Mouse (Mus musculus) midbrain, embryonic 15.5 days (tissue): Measurements from ENCODE around the gene Card19. TPM values are rescaled to one million over a fixed set of nuclear protein-coding genes. Genes with fewer than 3 reads are reported as not detected.

Source experiments
- ATAC-seq: fragments of 200-750 bp; cut with Nextera tagmentation; replicated peaks from 2 replicates; pipeline ENCODE4 v1.8.0; 2017; ENCODE audit warnings: moderate TSS enrichment
- H3K27ac ChIP-seq: fragments of 300-500 bp; sonication (generic); 2 replicates; pipeline ENCODE4 v1.5.1; 2015; ENCODE audit warnings: mild to moderate bottlenecking, inconsistent platforms
- H3K27me3 ChIP-seq: fragments of 300-500 bp; sonication (generic); replicated peaks from 2 replicates; pipeline ENCODE4 v1.6.1; 2015; ENCODE audit warnings: inconsistent platforms
- H3K36me3 ChIP-seq: fragments of 300-500 bp; sonication (generic); replicated peaks from 2 replicates; pipeline ENCODE4 v1.6.1; 2015; ENCODE audit warnings: inconsistent platforms
- H3K4me1 ChIP-seq: fragments of 300-500 bp; sonication (generic); 2 replicates; pipeline ENCODE4 v1.6.1; 2015; ENCODE audit warnings: inconsistent platforms
- H3K4me2 ChIP-seq: fragments of 300-500 bp; sonication (generic); 2 replicates; pipeline ENCODE4 v1.6.1; 2015; ENCODE audit warnings: inconsistent platforms, mild to moderate bottlenecking, moderate library complexity
- H3K4me3 ChIP-seq: fragments of 300-500 bp; sonication (generic); 2 replicates; pipeline ENCODE4 v1.5.1; 2015; ENCODE audit warnings: mild to moderate bottlenecking, inconsistent platforms
- H3K9ac ChIP-seq: fragments of 300-500 bp; sonication (generic); 2 replicates; pipeline ENCODE4 v1.6.1; 2015; ENCODE audit warnings: mild to moderate bottlenecking, inconsistent platforms
- H3K9me3 ChIP-seq: fragments of 300-500 bp; sonication (generic); 2 replicates; pipeline ENCODE4 v1.6.1; 2016; ENCODE audit warnings: inconsistent platforms
- WGBS: fragments of 180-500 bp; shearing (Covaris S2); methylation state at CpG from one replicate; pipeline ENCODE4 v1.1.7; 2015; ENCODE audit warnings: mixed read lengths; 5-methylcytosine and 5-hydroxymethylcytosine counted together
- polyA plus RNA-seq: library from polyadenylated mRNA; unstranded; fragments of >200 nt; fragmentation: Nextera tagmentation; extraction: Ambion mirVana; gene quantifications from 2 replicates; pipeline ENCODE4 v1.2.1, GENCODE M21; 2015

The Card19 gene
- polyA plus RNA-seq, 1 experiment from 2014 or later: 25.1 TPM

GRCm38 (mm10) chr13:49156645-49157044 lies 59.2 kb downstream of the Card19 start:
- Histone ChIP-seq H3K9me3 (no peaks in the 10 kb centered on the region), H3K9ac (no peak overlapping the region), H3K27me3 (no peaks in the 10 kb centered on the region), H3K4me3 (no peak overlapping the region), H3K36me3 (no peaks in the 10 kb centered on the region), H3K4me2 (no peak overlapping the region), H3K27ac (no peak overlapping the region), H3K4me1 (no peaks in the 10 kb centered on the region)
- ATAC-seq: no peak
- 76% methylated on average over 4 of the region's 4 CpGs for WGBS

DNA sequence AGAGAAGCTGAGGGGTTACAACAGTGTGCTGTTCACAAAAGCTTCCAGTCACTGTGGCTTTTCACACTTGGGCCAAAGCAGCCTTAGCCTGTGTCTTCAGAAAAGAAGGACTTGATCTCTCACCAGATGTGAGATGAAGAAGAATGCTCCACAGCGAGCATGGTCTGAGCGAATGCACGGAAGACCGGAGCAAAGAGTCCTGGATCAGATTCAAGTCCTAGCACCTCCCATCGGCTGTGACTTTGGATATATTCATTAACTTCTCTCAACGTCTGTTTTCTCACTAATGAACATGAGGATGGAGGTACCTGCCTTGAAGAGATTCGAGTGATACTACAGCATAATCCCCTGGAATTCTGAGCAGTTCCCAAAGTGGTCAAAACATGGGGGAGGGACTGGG lies 61.2 kb downstream of the Card19 start:
- Histone ChIP-seq H3K9me3 (no peaks in the 10 kb centered on the region), H3K4me3 (no peak overlapping the region), H3K9ac (no peak overlapping the region), H3K4me1 (no peaks in the 10 kb centered on the region), H3K27ac (no peak overlapping the region), H3K4me2 (no peak overlapping the region), H3K27me3 (no peaks in the 10 kb centered on the region), H3K36me3 (no peaks in the 10 kb centered on the region)
- ATAC-seq: no peak
- WGBS: 56% methylated on average over 7 of the region's 7 CpGs

DNA sequence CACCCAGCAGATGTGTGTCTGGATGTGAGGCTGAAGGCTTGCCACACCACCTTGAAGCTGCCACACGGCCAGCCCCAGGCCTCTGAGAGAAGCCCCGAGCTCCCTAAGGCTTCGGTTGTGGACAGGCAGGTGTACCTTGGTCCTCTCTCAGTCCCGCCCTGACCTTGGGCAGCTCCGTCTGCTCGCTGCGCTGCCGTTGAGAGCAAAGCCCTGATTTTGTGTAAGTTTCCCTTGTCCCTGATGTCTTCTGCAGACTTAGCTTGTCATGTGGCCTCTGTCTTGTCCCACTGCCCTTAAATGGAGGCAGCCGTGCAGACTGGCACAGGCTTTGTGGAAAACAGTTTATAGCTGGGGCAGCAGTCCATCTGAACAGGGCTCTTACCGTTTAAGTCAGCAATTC lies 61.8 kb downstream of the Card19 start:
- Histone ChIP-seq H3K27ac (no peak overlapping the region), H3K9ac (no peak overlapping the region), H3K36me3 (no peaks in the 10 kb centered on the region), H3K4me1 (no peaks in the 10 kb centered on the region), H3K9me3 (no peaks in the 10 kb centered on the region), H3K27me3 (no peaks in the 10 kb centered on the region), H3K4me2 (no peak overlapping the region), H3K4me3 (no peak overlapping the region)
- WGBS: 84% methylated on average over 10 of the region's 10 CpGs
- ATAC-seq: no peak

Other genes with a start within 250 kb of the Card19 start
- 10.7 and 11.0 TPM in 2 replicates for gene Fam120a, start 248.0 kb downstream of the Card19 start, polyA plus RNA-seq
- gene Wnk2, start 68.0 kb downstream of the Card19 start, polyA plus RNA-seq: 26.0 and 27.8 TPM in 2 replicates
- gene Ninj1, start 28.6 kb downstream of the Card19 start, polyA plus RNA-seq: 21.2 and 22.8 TPM in 2 replicates
- 0.54 and 0.59 TPM in 2 replicates for gene Susd3, start 32.7 kb upstream of the Card19 start, polyA plus RNA-seq
- 3.1 TPM in 2 replicates for gene Fgd3, start 104.3 kb upstream of the Card19 start, polyA plus RNA-seq
- gene Bicd2, start 125.5 kb upstream of the Card19 start, polyA plus RNA-seq: 28.3 and 29.2 TPM in 2 replicates
- gene Ippk, start 205.2 kb upstream of the Card19 start, polyA plus RNA-seq: 14.0 and 14.4 TPM in 2 replicates